Mouse (Mus musculus) right cerebral cortex, postnatal 14 days (tissue): ENCODE measurements around the gene Ajm1.

Experiments used
- DNase-seq: peaks from one replicate; pipeline ENCODE4 v3.0.0; 2022

Gene Ajm1

GRCm38 (mm10) chr2:25583120-25583481 lies 1.5 kb upstream of the Ajm1 start:
- peak; percentile 22 for DNase-seq

- DNase-seq = peak; percentile 90
Observed at GRCm38 (mm10) chr2:25582466-25583119, 1.0 kb upstream of the Ajm1 start.

DNA sequence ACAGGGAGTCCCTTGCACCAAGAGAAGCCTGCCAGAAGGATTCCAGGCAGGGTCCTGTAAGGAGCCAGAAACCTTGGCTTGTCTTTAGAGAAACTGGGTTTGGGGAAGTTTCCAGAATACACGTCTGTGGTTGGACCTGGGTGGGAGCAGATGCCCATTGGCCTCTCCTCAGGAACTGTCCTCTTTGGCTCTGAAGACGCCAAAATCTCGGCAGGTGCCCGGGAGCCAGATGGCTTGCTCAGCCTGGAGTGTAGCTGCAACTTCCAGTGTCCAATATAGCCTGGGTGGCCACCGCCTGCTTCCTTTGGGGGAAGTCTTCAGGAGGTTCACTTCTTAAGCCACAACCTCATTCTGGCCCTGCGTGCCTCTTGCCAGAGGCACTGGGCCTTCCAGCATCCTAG lies 344 bp upstream of the Ajm1 start:
- peak; percentile 42 for DNase-seq

- peak; percentile 42 for DNase-seq
Observed at GRCm38 (mm10) chr2:25580621-25581101, 896 bp downstream of the Ajm1 start.

DNA sequence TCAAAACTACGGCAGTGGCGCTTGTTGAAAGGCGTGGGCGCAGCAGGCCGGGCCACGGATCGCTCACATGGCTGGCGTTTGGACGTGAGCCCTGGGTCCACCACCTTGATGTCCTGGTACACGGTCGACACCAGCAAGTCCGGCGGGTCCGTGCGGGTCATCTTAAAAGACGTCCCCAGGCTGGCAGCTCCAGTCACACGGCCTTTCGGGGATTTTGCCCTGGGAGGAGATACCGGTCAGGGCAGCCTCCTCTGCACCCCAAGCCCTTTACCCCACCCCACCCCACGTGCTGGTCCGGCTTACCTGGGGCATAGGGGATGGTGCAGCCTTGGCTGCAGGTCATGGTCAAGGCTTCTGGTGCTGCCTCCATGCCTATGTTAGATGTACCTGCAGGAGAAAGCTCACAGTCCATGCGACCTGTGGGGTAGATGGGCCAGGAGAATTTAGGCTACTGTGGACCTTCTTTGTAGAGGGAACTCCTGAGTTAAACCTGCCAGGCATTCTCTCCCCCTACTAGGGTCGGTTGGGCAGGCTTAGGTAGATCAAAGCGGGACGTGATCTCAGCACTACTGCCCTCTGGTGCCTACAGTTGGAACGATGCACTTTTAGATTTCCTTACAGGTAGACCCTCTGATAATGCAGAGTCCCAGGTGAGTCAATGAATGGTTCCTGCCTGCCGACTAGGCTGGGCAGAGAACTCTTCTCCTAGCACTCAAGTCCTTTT lies 1.7 kb downstream of the Ajm1 start:
- peak; percentile 45 for DNase-seq

DNA sequence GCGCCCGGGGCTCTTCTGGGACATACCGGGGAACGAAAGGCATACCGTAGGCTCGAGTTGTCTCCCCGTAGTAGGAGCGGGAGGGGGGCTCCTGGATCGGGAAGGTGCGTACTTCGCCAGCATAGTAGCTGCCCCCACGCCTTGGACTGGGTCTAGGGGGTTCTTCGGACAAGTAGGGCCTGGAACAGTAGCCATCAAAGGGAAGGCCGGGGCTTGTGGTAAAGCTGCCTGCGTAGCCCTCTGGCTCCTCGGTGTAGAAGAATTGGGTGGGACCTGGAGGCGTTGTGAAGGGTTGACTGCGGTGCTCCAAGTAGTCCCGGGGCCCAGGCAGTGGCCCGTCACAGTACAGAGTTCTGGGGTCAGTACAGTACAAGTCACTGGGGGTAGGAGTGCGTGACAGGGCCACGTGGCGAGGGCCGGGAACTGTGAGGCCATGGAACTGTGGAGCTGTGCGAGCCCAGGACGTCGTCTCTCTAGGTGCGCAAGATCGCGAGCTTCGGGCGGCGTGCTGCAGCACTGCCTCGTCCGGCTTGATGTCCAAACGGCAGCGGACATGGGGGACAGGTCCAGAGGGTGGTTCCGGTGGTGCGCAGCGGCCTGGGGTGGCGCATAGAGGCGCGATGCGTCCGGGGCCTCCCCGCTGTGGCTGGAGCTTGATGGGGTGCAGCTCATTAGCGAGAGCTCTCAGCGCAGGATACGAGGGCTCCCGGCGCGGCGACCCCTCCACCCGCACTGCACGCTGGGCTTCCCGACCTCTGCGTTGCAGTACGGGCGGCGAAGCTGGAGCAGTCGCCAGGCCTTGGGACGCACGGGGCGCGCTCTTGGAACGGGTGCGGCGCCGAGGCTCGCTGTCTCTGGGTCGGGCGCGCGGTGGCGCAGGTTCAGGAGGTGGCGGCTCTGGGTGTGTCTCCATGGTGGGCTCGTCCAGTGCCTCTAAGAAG lies 2.5 kb downstream of the Ajm1 start:
- no peak for DNase-seq

- DNase-seq = peak; percentile 13
Observed at GRCm38 (mm10) chr2:25577951-25578795, 3.4 kb downstream of the Ajm1 start.

GRCm38 (mm10) chr2:25576965-25577891 lies 4.3 kb downstream of the Ajm1 start:
- DNase-seq = no peak

DNA sequence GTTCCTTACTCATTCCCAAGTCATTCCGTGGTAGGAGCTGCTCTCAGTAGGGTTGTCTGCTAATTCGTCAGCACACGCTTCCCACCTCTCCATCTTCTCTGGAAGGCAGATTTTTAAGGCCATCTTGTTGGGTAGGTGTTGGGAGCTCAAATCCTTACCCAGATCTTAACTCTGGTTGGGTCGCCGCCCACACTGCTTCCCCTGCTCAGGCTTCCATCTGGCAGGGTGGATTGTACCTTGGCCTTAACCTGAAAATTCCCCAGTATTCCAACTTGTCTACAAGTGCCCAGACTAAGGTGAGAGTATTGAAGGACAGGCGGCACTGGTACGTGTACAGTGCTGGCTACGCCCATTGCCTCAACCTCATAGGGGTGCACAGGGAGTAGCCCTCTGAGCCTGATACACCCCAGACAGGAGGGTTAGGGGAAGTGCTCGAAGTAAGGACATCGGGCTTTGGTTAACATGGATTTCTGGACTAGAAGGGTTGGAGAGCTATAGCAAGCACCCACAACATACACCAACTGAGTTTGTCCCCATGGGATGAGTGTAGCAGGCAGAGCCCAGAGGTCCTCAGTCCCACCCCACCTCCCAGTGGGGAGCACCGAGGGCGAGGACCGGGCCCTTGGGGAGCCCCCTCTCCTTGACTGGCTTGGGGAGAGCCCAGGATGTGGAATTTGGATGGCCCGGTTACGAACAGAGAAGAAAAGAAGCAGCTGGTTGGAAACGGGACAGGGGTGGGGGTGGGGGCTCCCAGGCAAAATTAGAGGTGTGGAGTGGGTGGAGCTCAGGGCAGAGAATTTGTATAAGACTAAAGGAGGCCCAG lies 5.3 kb downstream of the Ajm1 start:
- DNase-seq = no peak

DNA sequence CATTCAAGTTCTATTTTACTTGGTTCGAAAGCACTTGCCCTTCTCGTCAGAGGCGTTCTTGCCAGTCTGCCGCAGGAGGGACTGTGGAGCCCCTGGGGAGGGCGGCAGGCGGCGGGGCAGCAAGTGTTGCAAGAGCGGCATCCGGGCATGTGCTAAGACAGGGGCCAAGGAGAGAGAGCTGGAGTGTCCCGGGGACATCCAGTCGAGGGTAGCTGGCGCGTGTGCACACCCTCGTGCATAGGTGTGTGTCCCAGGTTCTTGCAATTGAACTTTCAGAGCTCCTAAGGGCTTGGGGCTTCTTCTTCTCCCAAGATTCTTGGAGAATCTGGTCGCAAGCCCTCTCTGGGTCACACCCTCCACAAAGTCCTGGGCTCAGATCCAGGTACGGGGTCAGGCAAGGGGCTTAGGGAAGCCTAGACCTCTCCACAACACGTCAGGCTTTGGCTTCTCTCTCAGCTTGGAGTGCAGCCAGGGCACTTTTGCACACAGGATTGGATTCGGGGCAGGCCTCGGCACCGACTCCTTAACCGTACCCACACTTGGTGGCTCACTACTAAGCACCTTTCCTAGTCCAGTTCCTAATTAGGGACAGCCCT lies 6.0 kb downstream of the Ajm1 start:
- peak; percentile 62 for DNase-seq

DNA sequence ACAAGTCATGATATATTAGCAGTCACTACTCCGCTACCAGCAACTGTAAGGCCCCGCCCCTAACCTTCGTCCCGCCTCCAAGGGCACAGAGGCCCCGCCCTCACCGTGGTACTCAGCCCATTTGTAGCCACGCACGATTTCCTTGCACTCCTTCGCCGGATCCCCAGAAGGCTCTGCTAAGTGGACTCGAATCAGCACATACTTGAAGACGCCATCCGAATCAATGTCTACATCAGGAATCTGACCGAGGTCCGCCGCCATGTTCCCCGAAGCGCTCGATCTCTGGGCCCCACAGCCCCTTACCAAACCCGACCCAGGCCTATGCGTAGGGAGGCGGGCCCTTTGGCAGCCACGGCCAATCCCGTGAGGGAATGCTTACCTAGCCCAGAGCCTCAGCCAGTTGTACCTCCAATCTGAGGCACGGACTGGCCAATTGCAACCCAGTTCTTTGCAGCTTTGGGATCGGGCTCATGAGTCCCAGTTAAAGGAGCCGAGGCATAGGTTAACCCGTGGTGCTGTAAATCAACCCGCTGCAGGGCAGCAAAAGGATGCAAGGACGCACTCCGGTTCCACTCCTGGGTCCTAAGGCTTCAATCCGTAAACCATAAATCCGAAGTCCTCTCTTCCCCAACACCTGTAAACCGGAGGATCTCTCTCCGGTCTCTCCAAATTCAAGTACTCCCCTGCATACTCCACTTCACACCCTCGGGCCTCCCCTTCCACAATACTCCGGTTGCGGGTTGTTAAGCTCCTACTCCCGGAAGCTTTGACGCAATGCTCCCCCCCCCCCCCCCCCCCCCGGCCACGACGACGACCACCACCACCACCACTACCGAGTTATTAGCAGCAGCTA lies 6.8 kb downstream of the Ajm1 start, which contains the start of the genes Mamdc4 and Phpt1:
TSS of gene Mamdc4 (minus strand) at position 267 of the 853 bp plus-strand sequence.
TSS of gene Phpt1 (minus strand) at position 646 of the 853 bp plus-strand sequence.
- peak; percentile 93 for DNase-seq

DNA sequence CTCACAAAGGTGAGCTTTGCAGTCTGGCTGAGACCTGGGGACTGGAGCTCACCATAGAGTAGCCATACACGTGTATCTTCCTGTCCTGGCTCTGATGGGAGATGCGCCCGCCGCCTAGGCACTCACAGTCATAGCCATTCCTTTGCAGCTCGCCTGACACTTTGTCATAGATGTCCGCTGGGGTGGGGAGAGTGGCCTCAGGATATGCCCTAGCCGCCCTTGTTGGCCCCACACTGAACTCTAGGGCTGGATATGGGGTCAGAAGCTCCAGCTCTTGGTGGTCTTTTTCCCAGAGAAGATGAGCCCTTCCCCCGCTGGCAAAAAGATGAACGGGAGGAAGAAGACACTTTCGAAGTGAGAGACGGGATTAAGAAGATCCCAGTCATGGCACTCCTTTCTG lies 7.4 kb downstream of the Ajm1 start:
- peak; percentile 21 for DNase-seq

GRCm38 (mm10) chr2:25573068-25573467 lies 8.5 kb downstream of the Ajm1 start:
- DNase-seq = peak; percentile 3

DNA sequence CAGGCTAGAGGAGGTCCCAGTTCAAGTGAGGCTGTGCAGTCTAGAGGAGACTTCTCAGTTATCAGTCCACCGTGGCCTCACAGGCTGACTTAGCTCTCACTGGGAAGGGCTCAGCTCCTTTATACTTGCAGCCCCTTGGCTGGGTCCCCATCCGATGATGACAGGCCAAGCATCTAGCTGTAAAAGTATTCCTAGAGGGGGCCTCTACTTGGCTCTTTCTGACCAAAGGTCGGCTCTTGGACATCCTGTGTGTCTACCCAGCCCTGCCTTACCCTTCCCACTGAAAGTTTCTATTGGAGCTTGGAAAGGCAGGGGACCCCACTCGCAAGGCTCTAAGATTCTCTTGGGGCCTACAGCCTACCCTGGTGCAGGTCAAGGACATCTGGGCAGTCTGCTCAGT lies 10.3 kb downstream of the Ajm1 start:
- peak; percentile 3 for DNase-seq

GRCm38 (mm10) chr2:25569323-25569722 lies 12.2 kb downstream of the Ajm1 start:
- no peak for DNase-seq

- no peak for DNase-seq
Observed at GRCm38 (mm10) chr2:25568473-25569019, 13.0 kb downstream of the Ajm1 start.

DNA sequence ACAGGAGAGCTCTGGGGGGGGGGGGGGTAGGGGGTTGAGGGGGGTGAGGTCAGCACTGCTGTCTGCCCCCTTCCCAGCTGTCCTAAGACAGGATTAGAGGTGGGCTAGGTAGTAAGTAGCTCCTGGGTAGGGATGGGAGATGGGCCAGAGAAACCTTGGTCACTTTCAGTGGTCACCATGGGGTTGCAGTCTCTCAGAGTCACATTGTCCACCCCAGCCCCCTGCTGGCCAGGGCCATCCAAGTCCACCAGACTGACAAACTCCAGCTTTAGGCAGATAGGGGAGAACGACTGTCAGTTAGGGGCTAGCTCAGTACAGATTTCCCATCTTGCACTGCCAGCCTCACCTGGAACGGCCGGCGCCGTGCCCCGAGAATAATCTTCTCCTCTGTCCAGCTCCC lies 15.0 kb downstream of the Ajm1 start:
- DNase-seq = no peak

DNA sequence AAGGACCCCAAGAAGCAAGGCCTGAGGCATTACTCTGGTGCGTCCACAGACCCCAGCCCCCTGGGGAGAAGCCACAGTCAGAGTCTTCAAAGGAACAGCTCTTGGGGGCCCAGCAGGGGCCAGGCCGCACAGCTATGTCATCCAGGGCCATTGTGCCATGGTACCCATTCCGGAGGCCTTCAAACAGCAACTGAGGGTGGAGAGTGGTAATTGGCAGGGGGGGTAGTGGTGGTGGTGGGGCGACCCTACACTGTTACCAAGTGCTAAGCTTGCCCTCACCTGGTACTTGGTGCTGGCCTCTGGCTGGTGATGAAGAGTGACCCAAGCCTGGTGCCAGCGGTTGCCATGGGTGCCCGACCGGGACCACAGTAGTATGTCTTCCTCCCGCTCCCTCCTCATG lies 15.8 kb downstream of the Ajm1 start:
- DNase-seq = no peak
